In genomic region chr9:59951001-59951750, GRCm38 (mm10) we compare ENCODE assay signal across 23 mouse cellular contexts. TPM values are rescaled to one million over a fixed set of nuclear protein-coding genes. Genes with fewer than 3 reads are reported as not detected.
"Had no signal": no experiment of that assay in that cellular context is flagged by ENCODE, and none has a peak within 500 bp of the region (broad histone marks: within the 10 kb centered on the region; RNA-seq: fewer than 3 reads in every experiment).

No protein-coding gene starts in this region.

- H3K36me3 ChIP-seq: limb, embryonic 13.5 days; liver, embryonic 12.5 days; liver, embryonic 15.5 days; lung, embryonic 15.5 days; midbrain, embryonic 10.5 days; midbrain, embryonic 13.5 days; neural tube, embryonic 13.5 days had no signal

- H3K9ac ChIP-seq: limb, embryonic 13.5 days; liver, embryonic 12.5 days; liver, embryonic 15.5 days; lung, embryonic 15.5 days; midbrain, embryonic 13.5 days; neural tube, embryonic 13.5 days had no signal

- H3K4me3 ChIP-seq: left cerebral cortex, adult 2 months; limb, embryonic 13.5 days; liver, embryonic 12.5 days; liver, embryonic 15.5 days; lung, embryonic 15.5 days; megakaryocyte, embryonic 14.5 days; midbrain, embryonic 10.5 days; midbrain, embryonic 13.5 days; myocyte; neural tube, embryonic 13.5 days had no signal

- DNase-seq: kidney, adult 18-20 months; kidney, postnatal 36 days; layer of hippocampus, postnatal 36 days; left cerebral cortex, postnatal 4 days; liver; lung, adult 18-20 months; lung, postnatal 10 days; lung, postnatal 36 days; thymus, postnatal 25 days had no signal

- H3K27ac ChIP-seq: left cerebral cortex, adult 2 months; limb, embryonic 13.5 days; liver, embryonic 12.5 days; liver, embryonic 15.5 days; lung, embryonic 15.5 days; midbrain, embryonic 10.5 days; midbrain, embryonic 13.5 days; neural tube, embryonic 13.5 days had no signal

- H3K4me2 ChIP-seq: limb, embryonic 13.5 days; liver, embryonic 12.5 days; liver, embryonic 15.5 days; lung, embryonic 15.5 days; midbrain, embryonic 13.5 days; neural tube, embryonic 13.5 days had no signal

- H3K27me3 ChIP-seq: limb, embryonic 13.5 days; lung, embryonic 15.5 days; midbrain, embryonic 13.5 days; neural tube, embryonic 13.5 days had no signal

- H3K4me1 ChIP-seq: liver, embryonic 15.5 days; megakaryocyte, embryonic 14.5 days had no signal

- ATAC-seq: liver, embryonic 12.5 days; midbrain, embryonic 13.5 days; midbrain, embryonic 16.5 days had no signal

- H3K9me3 ChIP-seq: limb, embryonic 13.5 days; liver, embryonic 12.5 days; liver, embryonic 15.5 days; lung, embryonic 15.5 days; megakaryocyte, embryonic 14.5 days; midbrain, embryonic 10.5 days; midbrain, embryonic 13.5 days; neural tube, embryonic 13.5 days had no signal

RNA-seq across cellular contexts. Expression of gene Nr2e3, which starts 9.3 kb away (rescaled TPM):
- polyA plus RNA-seq: kidney, embryonic 14.5 days; liver, embryonic 12.5 days; liver, embryonic 15.5 days; lung, embryonic 15.5 days; midbrain, embryonic 10.5 days; midbrain, embryonic 13.5 days; midbrain, embryonic 16.5 days; myocyte; spleen, adult 2 months; testis, adult 2 months had no signal
